Mouse (Mus musculus): ENCODE data around the gene Mical3.

Gene Mical3

DNA sequence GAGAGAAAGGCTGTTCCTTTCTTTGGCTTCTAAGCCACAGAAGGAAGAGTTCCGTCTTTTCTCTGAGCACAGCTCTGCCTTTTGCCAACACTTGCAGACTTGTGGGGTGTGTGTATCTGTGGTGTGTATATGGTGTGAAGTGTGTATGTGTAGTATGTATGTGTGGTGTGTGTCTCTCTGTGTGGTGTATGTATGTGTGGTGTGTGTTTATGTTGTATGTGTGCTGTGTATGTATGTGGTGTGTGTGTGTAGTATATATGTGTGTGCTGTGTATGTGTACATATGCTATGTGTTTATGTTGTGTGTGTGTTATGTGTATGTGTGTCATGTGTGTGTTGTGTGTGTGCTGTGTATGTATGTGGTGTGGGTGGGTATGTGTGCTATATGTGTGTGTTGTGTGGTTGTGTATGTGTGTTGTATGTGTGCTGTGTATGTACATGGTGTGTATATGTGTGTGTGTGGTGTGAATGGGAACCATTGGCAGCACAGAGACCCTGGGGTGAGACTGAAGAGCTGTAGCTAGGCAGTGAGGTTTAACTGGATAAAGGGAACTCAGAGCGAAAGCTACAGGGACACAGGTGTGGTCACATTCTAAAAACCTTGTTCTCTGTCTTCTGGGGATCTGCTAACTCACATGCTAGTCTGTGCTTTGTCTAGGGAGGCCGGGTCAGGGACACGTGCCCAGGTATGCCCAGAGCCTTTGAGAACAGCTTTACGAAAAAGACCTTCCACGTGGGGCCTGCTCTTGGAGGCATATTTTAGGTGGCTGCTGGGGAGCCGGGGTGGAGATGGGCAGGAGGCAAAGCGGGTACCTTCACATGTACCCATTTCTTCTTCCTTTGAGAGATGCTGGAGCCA lies 159.6 kb downstream of the Mical3 start:
- no peak for DNase-seq (ENCODE audit: low read depth, low spot score)

DNA sequence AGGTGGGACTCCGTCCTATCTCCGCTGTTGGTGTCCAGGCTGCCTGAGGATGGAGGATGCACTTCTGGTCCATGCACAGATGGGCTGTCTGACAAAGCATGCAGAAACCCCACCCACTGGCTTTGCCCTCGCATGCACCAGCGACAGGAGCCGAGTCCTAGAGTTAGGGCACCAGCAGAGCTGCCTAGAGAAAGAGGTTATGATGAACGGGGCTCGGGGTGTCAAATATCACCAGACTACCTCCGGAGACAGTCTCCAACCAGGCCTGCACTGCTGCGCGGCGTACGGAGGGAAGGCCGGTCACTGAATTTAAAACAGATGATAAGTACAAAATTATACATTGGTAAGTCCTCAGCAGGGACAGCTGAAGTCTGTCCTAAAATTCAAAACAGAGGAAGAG lies 165.0 kb downstream of the Mical3 start:
- peak; percentile 41 for DNase-seq (ENCODE audit: low read depth, low spot score)

DNA sequence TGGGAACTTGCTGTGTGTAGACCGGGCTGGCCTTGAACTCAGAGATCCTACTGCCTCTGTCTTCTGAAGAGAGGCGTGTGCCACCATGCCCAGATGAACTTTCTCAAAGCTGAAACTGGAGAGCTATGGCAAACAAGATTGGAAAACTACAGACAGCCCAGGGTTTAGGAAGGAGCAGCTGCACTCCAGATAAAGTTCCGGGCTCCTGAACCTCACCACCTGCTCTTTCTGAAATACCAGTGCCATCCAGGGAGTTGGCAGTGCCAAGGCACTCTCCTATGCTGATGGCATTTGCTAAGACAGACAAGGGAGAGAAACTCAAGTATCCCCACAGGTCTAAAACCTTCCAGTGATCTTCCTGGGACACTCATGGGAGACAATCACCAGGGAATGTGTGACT lies 166.6 kb downstream of the Mical3 start:
- no peak for DNase-seq (ENCODE audit: low read depth, low spot score)

DNA sequence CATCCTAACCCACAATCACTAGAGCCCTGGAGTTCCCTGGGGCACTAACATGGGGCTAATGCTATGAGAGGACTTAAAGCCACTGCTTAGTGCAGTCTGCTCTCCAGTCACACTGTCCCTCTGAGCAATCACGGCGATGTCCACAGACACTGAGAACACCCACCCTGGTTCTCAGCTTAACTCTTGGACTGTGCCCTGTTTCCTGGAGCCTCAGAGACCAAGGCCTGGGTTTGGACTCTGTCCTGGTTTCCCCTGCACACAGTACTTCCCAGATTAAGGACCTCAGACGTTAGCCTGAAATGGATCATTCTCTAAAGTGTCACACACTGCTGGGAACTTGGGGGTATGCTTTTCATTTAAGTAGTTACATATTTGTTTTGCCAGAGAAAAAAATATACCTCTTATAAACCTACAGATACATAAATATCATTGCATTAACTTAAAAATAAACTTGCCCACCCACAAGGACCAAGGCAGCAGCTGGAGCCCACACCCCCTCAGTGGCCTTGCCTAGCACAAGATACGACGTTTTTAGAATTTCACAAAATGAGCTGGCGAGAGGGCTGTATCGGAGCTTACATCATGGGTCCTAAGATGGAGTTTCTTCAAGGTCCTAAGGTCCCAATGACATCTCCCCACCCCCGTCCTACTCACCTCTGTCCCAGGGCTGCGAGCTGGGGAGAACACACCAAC lies 170.3 kb downstream of the Mical3 start:
- DNase-seq (ENCODE audit: low read depth, low spot score) = no peak

DNA sequence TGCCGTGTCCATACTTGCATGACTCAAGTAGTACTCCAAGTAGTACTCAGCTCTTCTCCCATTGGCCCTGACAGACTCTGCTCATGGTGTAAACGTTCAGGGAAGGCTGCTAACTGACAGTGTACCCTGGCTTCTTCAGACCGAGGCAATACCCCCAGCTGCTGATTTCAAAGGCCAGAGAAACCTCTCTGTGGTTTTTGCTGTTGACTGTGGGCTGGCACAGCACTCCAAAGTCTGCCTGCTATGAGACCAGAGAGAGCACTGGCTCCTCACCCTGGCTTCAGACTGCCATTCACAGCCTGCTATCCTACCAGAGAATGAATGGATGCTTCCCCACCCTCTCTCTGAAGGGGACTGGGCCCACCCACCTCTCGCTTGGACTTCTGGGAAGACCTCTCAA lies 173.5 kb downstream of the Mical3 start:
- no peak for DNase-seq (ENCODE audit: low read depth, low spot score)

DNA sequence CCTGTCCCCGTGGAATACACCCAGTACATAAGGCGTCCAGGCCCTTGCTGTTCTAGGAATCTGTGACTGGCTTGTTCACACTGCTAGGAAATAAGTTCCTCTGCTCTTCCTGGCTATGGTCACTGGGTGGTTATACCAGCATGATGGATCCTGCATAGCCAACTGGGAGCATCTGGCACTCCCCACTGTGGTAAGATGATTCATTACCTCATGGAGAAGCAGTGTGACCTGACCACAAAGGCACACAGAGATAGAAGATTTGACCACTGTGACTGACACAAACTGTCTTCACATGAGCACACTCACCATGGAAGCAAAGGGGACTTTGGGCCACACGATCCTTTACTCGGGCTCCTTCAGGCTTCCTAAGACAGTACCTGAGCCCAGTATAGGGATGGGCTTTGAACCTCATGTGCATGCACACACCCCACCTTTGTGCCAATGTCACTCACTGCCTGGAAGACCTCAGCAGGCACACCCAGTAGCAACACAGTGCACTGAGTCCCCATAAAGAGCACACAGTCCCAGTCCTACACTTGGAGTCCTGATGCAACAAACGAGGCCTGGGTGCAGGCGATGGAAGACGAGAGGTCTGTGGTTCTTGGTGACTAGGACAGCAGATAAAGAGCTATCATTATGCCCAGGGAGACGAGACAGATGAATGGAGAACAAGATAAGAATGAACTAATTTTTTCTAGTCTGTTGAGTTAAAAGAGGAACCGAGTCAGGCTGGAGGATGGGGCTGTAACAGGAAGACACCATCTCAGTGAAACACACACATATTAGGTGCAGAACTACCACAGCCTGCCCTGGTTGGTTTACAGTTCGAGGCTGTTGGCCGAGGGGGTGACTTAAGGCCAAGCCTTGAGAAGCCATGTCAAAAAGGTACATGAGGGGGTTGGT lies 174.3 kb downstream of the Mical3 start:
- DNase-seq (ENCODE audit: low read depth, low spot score) = no peak

DNA sequence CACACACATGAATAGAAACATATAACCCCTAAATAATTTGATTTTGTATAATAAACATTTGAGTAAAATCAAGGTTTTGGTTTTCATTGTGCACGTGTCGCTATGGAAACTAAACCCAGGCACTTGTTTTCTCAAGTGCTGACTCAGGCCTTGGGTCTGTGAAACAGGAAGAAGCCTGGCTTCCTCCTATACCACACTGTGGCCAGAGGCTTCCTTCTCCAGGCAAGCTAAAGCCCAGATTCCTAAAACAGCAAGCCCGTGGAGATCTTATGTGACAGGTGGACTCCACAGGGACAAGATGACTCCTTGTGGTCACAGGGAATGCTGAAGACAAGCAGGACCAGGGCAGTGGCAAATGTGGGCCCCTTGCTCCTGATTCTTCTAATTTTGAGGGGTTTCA lies 175.6 kb downstream of the Mical3 start:
- no peak for DNase-seq (ENCODE audit: low read depth, low spot score)

DNA sequence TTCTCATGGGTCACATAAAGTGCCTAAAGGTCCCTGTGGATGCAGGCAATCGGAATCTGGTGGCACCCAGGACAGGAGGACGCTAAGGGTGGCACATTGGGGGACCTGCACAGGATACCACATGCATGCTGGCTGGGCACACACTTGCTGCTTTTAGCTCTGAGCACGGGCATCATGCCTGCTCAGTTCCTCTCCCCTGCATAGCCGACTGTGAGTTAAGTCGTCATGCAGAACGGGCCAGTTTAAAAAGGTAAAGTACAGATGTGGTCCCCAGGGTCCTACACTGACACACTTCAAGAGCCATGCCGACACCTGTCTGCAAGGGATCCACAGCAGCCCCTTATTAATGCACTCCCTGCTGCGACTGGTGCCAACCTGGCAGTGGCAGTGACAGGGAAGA lies 176.6 kb downstream of the Mical3 start:
- DNase-seq (ENCODE audit: low read depth, low spot score) = no peak

DNA sequence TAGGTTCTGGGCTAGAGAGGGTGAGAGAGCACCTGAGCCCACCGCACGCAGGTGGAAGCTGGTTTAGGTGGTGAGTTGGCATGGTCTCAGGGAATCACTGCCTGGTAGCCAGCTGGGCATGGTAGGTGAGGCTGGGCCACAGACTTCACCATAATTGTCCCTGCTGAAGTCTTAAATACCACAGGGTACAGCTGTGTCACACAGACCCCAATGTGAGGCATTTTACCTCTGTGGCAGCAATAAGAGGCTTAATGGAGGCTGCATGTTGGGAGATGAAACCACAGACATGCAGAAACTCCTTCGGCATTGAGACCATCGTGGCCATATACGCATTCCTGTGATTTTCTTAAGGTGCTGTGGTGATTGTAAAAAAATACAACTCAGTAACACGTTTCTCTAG lies 178.3 kb downstream of the Mical3 start:
- DNase-seq (ENCODE audit: low read depth, low spot score) = no peak

DNA sequence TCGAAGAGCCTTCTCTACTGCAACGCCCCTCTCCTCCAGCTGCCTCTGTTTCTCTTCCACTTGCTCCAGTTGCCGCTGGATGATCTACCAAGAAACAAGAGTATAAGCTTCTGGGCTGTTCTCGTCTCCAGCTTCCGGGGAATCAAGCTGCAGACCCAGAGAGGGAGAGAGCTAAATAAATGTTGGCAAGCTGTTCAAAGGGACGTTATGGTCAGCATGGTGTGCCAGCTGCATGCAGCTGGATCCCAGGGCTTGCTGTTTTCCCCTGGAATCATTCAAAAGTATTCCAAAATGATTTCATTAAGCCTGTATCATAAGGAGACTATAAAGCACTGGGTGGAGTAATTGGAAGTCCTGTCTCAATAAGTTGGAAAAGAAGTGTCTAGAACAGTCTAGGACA lies 179.5 kb downstream of the Mical3 start:
- no peak for DNase-seq (ENCODE audit: low read depth, low spot score)

DNA sequence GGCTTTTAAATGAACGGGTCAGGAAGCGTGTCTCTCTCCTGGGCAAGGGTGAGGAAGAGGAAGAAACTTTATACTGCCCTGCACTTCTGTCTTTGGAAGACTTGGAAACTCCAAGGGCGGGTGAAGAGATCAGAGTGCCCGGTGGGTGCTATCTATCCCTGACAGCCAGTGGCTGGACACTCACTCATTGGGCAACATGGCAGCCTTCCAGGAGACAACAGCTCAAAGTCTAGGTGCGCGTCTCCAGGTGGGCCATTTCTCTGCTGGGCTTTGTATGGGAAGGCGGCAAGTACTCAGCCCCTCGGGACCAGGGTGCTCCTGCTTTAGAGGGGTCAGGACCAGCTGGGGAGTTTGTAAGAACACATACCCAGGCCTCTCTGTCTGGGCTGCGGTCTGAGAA lies 185.3 kb downstream of the Mical3 start:
- no peak for DNase-seq (ENCODE audit: low read depth, low spot score)

DNA sequence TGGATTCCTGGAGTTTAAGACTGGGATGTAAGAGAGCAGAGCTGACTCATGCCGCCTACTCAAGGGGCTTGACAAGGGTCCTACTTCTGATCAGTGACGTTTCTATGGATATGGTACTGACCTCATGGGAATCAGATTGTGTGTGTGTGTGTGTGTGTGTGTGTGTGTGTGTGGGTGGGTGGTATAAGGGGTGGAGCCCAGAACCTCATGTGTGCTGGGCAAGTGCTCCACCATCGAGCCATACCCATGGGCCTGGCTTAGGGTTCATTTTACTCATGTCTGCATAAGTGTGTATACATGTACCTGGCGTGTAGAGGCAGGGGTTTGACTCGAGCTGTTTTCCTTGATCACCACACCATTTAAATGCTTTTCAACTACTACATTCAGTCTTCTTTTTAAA lies 186.8 kb downstream of the Mical3 start:
- no peak for DNase-seq (ENCODE audit: low read depth, low spot score)

DNA sequence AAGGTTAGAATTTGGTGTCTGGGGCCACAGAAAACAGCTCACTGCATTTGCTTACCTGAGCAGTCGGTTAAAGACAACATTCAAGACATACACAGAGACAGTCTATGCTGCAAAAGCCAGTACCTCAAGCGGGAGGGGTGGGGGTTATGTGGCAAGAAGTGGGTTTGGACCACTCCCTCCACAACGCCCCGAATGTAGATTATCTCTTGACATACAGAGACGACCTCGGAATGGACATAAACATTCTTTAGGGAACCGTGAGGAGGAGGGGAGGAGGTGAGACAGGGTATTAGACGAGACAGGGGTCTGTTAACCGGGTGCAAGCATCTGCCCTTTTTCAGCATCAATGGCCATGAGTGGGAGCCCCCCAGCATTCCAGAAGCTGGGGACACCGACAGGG lies 187.2 kb downstream of the Mical3 start:
- no peak for DNase-seq (ENCODE audit: low read depth, low spot score)

DNA sequence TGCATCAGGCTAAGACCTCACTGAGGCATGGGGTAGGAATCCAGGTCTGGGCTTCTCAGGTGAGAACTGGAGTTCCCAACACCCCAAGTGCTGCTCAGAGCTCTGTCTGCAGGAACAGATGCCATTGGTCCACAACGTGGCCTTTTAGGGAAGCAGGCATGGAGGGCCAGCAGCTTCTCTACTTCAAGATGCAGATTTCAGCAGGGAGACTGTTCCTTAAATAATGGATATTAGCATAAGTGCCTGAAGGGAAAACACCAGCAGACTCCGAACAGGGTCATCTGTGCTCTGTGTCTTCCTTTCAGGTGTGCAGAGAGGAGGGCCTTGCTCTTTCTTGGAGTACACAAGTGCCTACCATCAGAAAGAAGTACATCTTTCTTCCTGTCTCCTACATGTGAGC lies 187.7 kb downstream of the Mical3 start:
- no peak for DNase-seq (ENCODE audit: low read depth, low spot score)

DNA sequence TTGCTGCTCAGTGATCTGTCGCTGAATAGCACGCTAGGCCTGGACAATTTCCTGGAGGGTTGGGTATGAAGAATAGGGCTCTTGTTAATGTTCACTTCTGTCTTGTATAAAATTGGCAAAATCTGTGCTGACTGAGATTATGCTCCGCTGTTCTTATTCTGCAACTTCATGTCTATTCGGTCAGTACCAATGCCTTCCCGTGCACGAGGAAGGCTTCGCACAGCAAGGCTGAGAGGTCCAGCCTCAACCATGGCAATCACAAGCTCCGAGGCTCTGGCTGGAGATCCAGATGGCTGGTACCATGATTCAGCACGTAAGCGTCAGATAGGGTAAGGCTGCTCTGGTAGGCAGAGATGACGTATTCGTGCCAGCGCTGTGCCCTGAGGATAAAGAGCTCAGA lies 189.2 kb downstream of the Mical3 start:
- no peak for DNase-seq (ENCODE audit: low read depth, low spot score)

DNA sequence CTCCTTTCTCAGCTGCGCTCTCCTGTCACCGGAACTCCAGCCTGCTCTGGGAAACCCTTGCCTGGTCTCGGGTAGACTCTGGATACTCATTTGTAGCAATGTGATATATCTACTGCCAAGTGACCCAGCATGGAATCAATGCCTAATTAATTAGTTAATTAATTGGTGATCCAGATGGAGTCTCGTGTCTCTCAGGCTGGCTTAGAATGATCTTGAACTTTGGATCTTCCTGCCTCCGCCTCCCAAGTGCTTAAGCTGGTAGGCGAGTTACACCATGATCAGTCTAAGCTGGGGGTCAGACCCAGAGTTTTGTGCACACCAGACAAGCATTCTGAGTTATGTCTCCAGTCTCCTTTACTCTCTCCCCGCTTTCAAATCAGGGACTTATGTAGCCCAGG lies 189.7 kb downstream of the Mical3 start:
- no peak for DNase-seq (ENCODE audit: low read depth, low spot score)

DNA sequence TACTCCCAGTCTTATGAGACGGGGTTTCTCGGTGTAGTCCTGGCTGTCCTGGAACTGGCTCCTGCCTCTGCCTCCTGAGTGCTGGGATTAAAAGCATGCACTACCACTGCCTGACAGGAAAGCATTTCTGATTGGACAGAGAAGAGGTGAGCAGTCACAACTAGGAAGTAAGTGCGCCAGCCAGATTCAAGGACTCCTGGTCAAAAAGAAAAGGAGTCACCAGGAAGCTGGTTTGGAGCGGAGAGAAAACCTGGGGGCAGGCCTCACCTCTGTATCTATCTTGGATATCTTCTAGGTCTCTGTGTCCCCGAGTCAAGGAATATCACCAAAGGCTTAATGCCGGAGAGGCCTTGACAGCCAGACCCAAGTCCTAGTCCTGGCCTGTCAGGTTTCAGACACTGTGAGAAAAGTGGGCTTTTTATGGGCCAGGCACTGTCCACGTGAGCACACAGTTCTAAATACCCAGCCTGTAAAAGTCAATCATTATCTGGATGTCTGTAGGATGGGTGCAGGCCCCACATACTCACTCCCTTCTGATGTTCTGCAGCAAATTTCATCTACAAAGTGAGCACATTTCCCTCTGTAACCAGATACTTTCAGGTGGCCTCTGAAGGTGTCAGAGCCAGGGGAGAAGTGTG lies 190.2 kb downstream of the Mical3 start:
- DNase-seq (ENCODE audit: low read depth, low spot score) = no peak

DNA sequence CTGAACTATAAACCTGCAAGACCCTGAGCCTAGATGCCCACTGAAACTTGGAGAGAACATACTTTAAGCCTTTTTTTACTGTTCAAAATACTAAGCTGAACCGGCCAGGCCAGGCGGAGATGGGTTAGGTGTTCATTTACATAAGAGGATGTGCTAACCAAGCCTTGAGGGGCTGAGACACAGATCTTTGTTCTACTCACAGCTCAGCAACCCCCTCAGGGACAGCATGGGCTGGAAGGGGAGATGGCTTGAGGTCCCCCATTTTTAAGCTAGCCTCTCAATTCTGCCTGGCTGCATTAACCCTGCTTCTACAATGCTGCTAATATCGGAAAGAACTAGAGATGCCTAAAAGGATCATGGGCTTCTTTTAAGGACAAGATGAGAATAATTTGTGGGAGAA lies 191.0 kb downstream of the Mical3 start:
- no peak for DNase-seq (ENCODE audit: low read depth, low spot score)

DNA sequence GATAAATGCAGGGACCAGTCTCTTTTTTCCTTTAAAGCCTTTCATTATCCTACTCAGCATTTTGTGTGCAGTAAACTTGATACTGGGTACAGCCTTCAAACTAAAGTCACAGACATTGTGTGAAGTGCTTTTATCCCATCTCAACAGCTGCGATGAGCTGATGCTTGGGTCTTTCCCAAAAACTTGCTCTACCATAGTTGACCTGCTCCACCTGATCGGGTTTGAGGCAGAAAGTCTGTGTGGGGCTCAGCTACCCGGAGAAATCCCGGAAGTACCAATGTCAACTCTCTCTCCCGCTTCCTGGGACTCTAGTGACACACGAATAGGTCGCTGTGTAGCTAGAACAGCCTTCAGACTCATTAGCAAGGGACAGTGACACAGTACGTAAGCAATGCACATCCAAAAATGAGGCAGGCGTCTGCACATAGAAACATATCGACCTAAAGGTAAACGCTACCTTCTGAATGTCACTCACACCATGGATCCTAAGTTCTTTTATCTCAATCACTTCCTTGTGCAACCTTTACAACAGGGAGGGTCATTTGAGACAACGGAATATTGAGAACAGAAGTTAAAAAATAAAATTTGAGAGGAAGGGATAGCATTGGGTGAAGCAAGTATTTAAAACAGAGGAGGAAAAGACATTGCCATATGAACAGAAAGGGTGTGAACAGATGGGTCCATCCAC lies 191.9 kb downstream of the Mical3 start:
- DNase-seq (ENCODE audit: low read depth, low spot score) = no peak

DNA sequence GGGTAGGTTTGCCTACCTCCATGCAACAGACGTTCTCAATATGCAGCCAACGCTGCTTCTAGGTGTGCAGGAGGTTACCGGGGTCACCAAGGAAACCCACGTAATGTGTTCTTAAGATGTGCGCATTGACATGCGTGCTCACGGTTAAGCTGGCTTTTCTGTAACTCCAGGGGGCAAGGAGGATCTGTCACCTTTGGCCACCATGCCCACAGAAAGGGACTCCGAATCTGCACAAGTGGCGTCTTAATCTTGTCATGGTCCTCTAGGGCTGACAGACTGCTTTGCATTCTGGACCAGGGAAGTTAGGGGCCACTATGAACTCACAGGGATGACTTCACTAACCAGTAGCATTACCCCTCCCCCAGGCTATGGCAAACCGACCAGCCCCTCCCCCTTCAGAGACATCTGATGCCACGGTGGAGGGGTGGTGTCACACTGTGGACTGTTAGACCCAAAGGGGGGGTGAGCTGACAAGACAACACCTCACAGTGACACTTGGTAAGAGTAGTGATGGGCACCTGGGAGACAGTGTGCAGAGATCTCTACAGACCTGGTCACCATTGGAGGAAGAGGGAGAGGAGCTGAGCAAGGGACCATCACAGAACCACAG lies 192.7 kb downstream of the Mical3 start:
- no peak for DNase-seq (ENCODE audit: low read depth, low spot score)

DNA sequence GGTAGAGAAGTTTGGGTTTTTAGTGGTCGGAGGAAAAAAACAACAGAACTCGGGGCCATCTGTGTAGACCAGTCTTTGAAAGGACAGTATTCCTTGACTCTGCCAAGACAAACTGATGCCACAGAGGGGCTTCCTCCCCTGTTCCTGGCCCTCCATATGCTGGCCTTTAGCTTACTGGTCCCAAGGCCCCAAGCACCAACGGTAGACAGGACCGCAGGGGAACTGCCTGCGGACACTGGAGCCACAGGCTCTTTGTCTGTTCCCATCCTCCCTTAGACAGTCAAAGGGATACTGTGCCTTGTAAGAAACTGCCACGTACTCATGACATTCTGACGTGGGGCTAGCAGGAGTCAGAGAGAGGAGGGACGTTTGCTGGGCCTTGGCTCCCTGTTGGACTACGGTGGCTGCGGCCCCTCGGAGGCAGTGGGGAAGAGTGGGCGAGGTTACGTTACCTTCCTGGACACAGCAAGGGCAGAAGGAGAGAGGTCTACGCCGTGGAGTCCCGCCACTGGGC lies 193.6 kb downstream of the Mical3 start:
- DNase-seq (ENCODE audit: low read depth, low spot score) = no peak
